Mouse (Mus musculus): ENCODE data around the gene Rnf4. TPM values are rescaled to one million over a fixed set of nuclear protein-coding genes. Genes with fewer than 3 reads are reported as not detected.

Rnf4 gene
- total and polyA plus RNA-seq, 3 experiments: 41.8 to 196 (median 161) TPM

DNA sequence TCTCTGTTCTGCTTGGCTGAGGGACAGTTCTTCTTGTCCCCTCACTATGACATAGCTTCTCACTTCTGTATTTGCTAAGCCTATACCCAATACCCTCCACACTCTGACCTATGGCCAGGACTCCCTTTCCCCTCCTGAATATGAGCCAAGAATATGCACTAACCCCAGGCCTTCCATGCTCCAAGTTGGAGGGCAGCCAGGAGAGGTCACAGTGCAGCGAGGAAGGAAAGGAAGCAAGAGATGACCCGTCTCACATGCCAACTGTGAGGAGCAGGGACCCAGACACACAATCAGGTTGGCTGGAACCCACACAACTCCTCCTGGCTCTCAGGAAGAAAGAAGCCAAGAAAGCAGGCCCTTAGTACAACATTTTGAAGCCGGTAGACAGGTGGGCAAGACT, 27.1 kb upstream of the Rnf4 start:
- no peaks in the 10 kb centered on the region for H3K9me3 ChIP-seq (replicated peaks)
- no peak overlapping the region for H3K4me3 ChIP-seq (ENCODE audit: low read depth, low read length)
- H3K4me1 ChIP-seq (ENCODE audit: insufficient read depth, low read depth, low read length): no peaks in the 10 kb centered on the region
- H3K27me3 ChIP-seq (ENCODE audit: insufficient read depth, low read length): peaks cover 56% of the 10 kb centered on the region
- H3K36me3 ChIP-seq (replicated peaks): no peaks in the 10 kb centered on the region
- TF ChIP-seq TAL1 (conservative IDR thresholded peaks at IDR 0.05; ENCODE audit: low read depth, low read length): no peak
- no peak for TF ChIP-seq GATA2 (IDR thresholded peaks at IDR 0.05; ENCODE audit: borderline replicate concordance, low read depth, low read length)
- TF ChIP-seq GATA1 (IDR thresholded peaks at IDR 0.05; ENCODE audit: borderline replicate concordance, low read length): no peak
- no peak for TF ChIP-seq POLR2AphosphoS5 (IDR thresholded peaks at IDR 0.05; ENCODE audit: insufficient replicate concordance, low read depth, low read length)
- ATAC-seq (ENCODE audit: extremely low read depth, insufficient number of reproducible peaks, low FRiP score, poor library complexity, severe bottlenecking): no peak
- DNase-seq (ENCODE audit: low spot score): no peak

DNA sequence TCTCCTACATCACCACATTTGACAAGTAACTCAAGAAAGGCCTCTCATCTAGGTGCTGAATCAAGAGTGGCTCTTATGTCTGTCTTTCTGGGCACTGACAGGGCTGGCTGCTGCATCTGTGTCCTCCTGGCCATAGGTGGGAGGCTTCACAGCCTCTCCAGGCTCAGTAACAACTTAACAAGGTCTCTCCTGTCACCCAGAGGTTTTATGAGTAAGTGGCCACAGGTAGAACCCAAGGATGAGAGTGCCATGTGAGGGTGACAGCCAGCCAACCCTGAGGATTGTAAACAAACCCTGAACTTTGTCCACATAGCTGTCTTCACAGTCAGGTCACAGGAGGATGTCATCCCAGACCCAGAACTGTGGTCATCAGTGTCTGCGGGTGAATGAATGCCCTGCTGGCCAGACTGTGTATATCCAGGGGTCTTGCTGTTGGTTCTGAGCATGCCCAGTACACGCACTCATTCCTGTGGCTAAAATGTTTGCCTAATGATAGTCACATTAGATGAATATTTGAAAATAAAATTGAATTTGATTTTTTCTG, 16.5 kb upstream of the Rnf4 start:
- Histone ChIP-seq H3K36me3 (replicated peaks) (no peaks in the 10 kb centered on the region), H3K9me3 (replicated peaks) (no peaks in the 10 kb centered on the region), H3K4me3 (ENCODE audit: low read depth, low read length) (no peak overlapping the region), H3K4me1 (ENCODE audit: insufficient read depth, low read depth, low read length) (no peaks in the 10 kb centered on the region), H3K27me3 (ENCODE audit: insufficient read depth, low read length) (peaks cover 31% of the 10 kb centered on the region)
- DNase-seq (ENCODE audit: low spot score) (no peak), ATAC-seq (ENCODE audit: extremely low read depth, insufficient number of reproducible peaks, low FRiP score, poor library complexity, severe bottlenecking) (no peak)
- TF ChIP-seq POLR2AphosphoS5 (IDR thresholded peaks at IDR 0.05; ENCODE audit: insufficient replicate concordance, low read depth, low read length) (no peak), TAL1 (conservative IDR thresholded peaks at IDR 0.05; ENCODE audit: low read depth, low read length) (no peak), GATA1 (IDR thresholded peaks at IDR 0.05; ENCODE audit: borderline replicate concordance, low read length) (no peak)

DNA sequence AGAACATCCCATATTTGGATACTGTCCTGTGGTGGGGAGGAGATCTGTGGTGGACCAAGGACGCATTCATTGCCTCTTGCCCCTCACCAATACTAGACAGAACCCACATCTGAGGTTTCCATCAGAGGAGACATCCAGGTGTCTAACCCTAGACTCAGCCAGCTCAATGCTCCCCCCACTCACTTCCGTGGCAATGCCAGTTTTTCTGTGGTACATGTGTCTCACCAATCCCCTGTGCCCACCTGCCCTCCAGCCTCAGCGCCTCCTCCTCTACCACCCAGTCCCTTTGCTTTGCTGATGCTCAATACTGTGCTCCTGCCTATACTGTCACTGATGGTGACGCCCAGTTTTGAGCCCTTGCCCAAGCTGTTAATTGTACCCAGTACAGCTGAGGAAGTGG, 14.9 kb upstream of the Rnf4 start:
- DNase-seq (ENCODE audit: low spot score): no peak
- no peaks in the 10 kb centered on the region for H3K36me3 ChIP-seq (replicated peaks)
- H3K9me3 ChIP-seq (replicated peaks): no peaks in the 10 kb centered on the region
- no peak for TF ChIP-seq GATA2 (IDR thresholded peaks at IDR 0.05; ENCODE audit: borderline replicate concordance, low read depth, low read length)
- no peak for TF ChIP-seq TAL1 (conservative IDR thresholded peaks at IDR 0.05; ENCODE audit: low read depth, low read length)
- no peak for TF ChIP-seq POLR2AphosphoS5 (IDR thresholded peaks at IDR 0.05; ENCODE audit: insufficient replicate concordance, low read depth, low read length)
- no peak for TF ChIP-seq CTCF (IDR thresholded peaks at IDR 0.05; ENCODE audit: low read depth, low read length)
- no peak for TF ChIP-seq GATA1 (IDR thresholded peaks at IDR 0.05; ENCODE audit: borderline replicate concordance, low read length)
- no peaks in the 10 kb centered on the region for H3K4me1 ChIP-seq (ENCODE audit: insufficient read depth, low read depth, low read length)
- H3K27me3 ChIP-seq (ENCODE audit: insufficient read depth, low read length): peaks cover 38% of the 10 kb centered on the region
- H3K4me3 ChIP-seq (ENCODE audit: low read depth, low read length): no peak overlapping the region
- no peak for ATAC-seq (ENCODE audit: extremely low read depth, insufficient number of reproducible peaks, low FRiP score, poor library complexity, severe bottlenecking)

DNA sequence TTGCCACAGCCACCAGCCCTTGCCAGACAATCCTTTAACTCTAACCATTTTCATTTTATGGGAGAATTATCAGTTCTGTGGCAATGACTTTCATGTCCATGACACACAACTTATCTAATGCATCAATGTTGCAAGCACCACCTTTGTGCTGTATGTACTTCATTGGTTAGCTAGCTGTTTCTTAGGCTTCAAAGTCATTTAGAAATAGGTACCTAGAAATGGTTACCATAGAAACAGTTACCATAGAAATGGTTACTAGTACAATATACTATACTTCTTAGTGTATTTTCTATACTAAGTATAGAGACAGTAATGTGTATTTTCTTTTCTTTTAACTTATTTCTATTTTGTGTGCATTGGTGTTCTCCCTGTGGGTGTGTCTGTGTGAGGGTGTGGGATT, 10.8 kb upstream of the Rnf4 start:
- Histone ChIP-seq H3K9me3 (replicated peaks) (peaks cover 3% of the 10 kb centered on the region; the same call in 1 of the 2 replicates), H3K4me3 (ENCODE audit: low read depth, low read length) (no peak overlapping the region), H3K4me1 (ENCODE audit: insufficient read depth, low read depth, low read length) (peaks cover 2% of the 10 kb centered on the region; the same call in 1 of the 2 replicates), H3K27me3 (ENCODE audit: insufficient read depth, low read length) (peaks cover 57% of the 10 kb centered on the region), H3K36me3 (replicated peaks) (no peaks in the 10 kb centered on the region)
- ATAC-seq (ENCODE audit: extremely low read depth, insufficient number of reproducible peaks, low FRiP score, poor library complexity, severe bottlenecking) (no peak), DNase-seq (ENCODE audit: low spot score) (no peak)
- no peak for TF ChIP-seq GATA2 (IDR thresholded peaks at IDR 0.05; ENCODE audit: borderline replicate concordance, low read depth, low read length)
- TF ChIP-seq CTCF (IDR thresholded peaks at IDR 0.05; ENCODE audit: low read depth, low read length): no peak
- no peak for TF ChIP-seq TAL1 (conservative IDR thresholded peaks at IDR 0.05; ENCODE audit: low read depth, low read length)
- no peak for TF ChIP-seq POLR2AphosphoS5 (IDR thresholded peaks at IDR 0.05; ENCODE audit: insufficient replicate concordance, low read depth, low read length)
- no peak for TF ChIP-seq GATA1 (IDR thresholded peaks at IDR 0.05; ENCODE audit: borderline replicate concordance, low read length)

DNA sequence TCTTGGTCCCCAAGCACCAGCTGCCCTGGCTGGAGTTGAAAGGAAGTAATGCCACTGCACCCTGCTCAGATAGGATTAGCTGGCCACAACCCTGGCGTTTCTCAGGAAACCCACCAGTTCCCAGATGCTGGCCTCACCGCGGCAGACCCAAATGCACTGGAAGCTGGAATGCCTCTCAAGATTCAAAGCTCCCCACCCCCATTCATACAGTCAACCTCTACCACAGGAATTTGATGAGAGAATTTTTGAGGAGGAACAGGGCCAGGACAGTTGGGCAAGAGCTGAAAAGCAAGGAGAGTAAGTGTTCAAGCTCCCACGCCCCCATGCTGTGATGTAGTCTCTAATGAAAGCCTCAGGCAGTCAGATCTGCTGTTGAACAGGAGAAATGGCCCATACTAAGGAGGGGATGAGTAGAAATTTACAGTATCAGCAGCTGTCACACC, 9.8 kb upstream of the Rnf4 start:
- no peak for ATAC-seq (ENCODE audit: extremely low read depth, insufficient number of reproducible peaks, low FRiP score, poor library complexity, severe bottlenecking)
- no peak for DNase-seq (ENCODE audit: low spot score)
- Histone ChIP-seq H3K27me3 (ENCODE audit: insufficient read depth, low read length) (peaks cover 54% of the 10 kb centered on the region), H3K4me3 (ENCODE audit: low read depth, low read length) (no peak overlapping the region), H3K36me3 (replicated peaks) (peaks cover 5% of the 10 kb centered on the region), H3K9me3 (replicated peaks) (peaks cover 6% of the 10 kb centered on the region), H3K4me1 (ENCODE audit: insufficient read depth, low read depth, low read length) (peaks cover 2% of the 10 kb centered on the region; the same call in 1 of the 2 replicates)
- no peak for TF ChIP-seq POLR2AphosphoS5 (IDR thresholded peaks at IDR 0.05; ENCODE audit: insufficient replicate concordance, low read depth, low read length)
- no peak for TF ChIP-seq GATA1 (IDR thresholded peaks at IDR 0.05; ENCODE audit: borderline replicate concordance, low read length)
- no peak for TF ChIP-seq TAL1 (conservative IDR thresholded peaks at IDR 0.05; ENCODE audit: low read depth, low read length)
- TF ChIP-seq CTCF (IDR thresholded peaks at IDR 0.05; ENCODE audit: low read depth, low read length): no peak
- TF ChIP-seq GATA2 (IDR thresholded peaks at IDR 0.05; ENCODE audit: borderline replicate concordance, low read depth, low read length): no peak

DNA sequence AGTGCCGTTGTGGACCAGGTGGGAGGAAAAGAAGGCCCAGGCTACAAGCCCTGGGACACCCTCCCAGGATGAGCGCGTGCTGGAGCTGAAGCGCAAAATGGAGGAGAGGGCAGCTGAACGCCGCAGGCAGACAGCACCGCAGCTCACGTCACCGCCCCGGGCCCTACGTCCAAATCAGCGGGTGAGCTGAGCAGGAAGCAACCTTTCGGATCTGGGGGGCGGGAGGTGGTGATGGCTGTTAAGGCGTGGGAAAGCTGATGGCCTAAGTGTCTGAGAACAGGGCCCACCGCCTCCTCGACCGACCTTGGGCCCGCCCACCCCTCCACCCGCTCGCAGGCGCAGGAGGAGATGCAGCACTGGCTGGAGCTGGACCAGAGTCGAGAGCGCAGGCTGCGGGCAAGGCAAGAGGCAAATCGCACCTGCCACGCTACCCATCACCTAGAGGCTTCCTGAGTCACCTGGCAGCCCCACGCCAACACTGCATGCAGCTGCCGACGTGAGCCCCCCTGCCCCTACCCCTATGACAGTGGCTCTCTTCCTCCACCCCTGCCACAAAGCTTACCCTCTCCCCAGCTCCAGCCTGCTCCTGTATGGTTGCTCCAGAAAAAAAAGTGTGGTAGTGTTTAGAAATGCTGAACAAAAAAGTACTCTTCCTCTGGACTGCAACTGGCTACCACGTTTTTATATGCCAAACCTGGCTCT, 9.1 kb upstream of the Rnf4 start:
- H3K36me3 ChIP-seq (replicated peaks): peaks cover 10% of the 10 kb centered on the region
- H3K9me3 ChIP-seq (replicated peaks): peaks cover 6% of the 10 kb centered on the region
- peaks cover 2% of the 10 kb centered on the region; the same call in 1 of the 2 replicates for H3K4me1 ChIP-seq (ENCODE audit: insufficient read depth, low read depth, low read length)
- no peak for ATAC-seq (ENCODE audit: extremely low read depth, insufficient number of reproducible peaks, low FRiP score, poor library complexity, severe bottlenecking)
- peaks cover 52% of the 10 kb centered on the region for H3K27me3 ChIP-seq (ENCODE audit: insufficient read depth, low read length)
- no peak for TF ChIP-seq CTCF (IDR thresholded peaks at IDR 0.05; ENCODE audit: low read depth, low read length)
- no peak for TF ChIP-seq GATA1 (IDR thresholded peaks at IDR 0.05; ENCODE audit: borderline replicate concordance, low read length)
- DNase-seq (ENCODE audit: low spot score): no peak
- H3K4me3 ChIP-seq (ENCODE audit: low read depth, low read length): no peak overlapping the region
